Mouse (Mus musculus) olfactory bulb, adult 2 months (tissue): ENCODE measurements around the gene Ccdc92.

Experiments
- CTCF ChIP-seq: fragments of 200-500 bp; IDR thresholded peaks from 2 replicates; pipeline ENCODE4 v1.5.1; 2012; ENCODE audit warnings: low read depth, mild to moderate bottlenecking, low read length, moderate library complexity; ENCODE audit not compliant: insufficient read depth
- POLR2A ChIP-seq: fragments of 200-500 bp; IDR thresholded peaks from 2 replicates; pipeline ENCODE4 v1.6.1; 2012; ENCODE audit warnings: mild to moderate bottlenecking, low read depth, low read length, moderate library complexity; ENCODE audit not compliant: insufficient read depth

DNA sequence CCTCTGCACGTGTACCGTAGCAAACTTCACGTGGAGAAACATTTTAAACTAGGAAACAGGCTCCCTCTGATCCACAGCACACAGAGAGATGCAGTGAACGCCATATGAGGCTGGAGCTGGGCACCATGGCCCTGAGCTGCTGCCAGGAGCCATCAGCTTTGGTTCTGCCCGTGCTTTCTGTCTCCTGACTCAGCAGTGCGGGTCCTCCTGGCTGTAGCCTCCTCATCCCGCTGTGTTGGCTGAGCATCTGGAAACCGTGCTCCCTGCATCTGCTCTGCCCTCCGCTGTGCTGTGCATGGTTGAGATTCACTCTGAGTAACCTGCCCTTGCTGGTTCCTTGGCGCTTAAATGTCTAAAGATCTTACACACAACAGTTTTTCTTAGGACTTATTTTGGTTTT is 40.0 kb upstream of the Ccdc92 start:
- no peak for TF ChIP-seq CTCF
- TF ChIP-seq POLR2A = no peak
